Mouse (Mus musculus): ENCODE measurements around the gene Ankrd44. TPM values are rescaled to one million over a fixed set of nuclear protein-coding genes. Genes with fewer than 3 reads are reported as not detected.

The Ankrd44 gene
- polyA plus RNA-seq, 1 experiment = 4.6 TPM

GRCm38 (mm10) chr1:54771471-54771870 is 154.7 kb downstream of the Ankrd44 start:
- Histone ChIP-seq H3K36me3 (ENCODE audit: control insufficient read depth, insufficient read depth) (no peaks in the 10 kb centered on the region), H3ac (ENCODE audit: control insufficient read depth, insufficient read length) (no peak overlapping the region), H3K4me2 (ENCODE audit: low read depth) (no peak overlapping the region), H3K27me3 (ENCODE audit: control insufficient read depth, insufficient read depth, insufficient read length) (no peaks in the 10 kb centered on the region), H3K4me3 (no peak overlapping the region), H3K79me2 (ENCODE audit: control insufficient read depth, insufficient read depth) (no peaks in the 10 kb centered on the region)
- no peak for TF ChIP-seq CEBPB (IDR thresholded peaks at IDR 0.05; ENCODE audit: insufficient read depth, poor library complexity, severe bottlenecking)
- no peak for TF ChIP-seq POLR2A (IDR thresholded peaks at IDR 0.05; ENCODE audit: insufficient read length, low read depth)
- no peak for TF ChIP-seq POLR2AphosphoS2 (IDR thresholded peaks at IDR 0.05; ENCODE audit: insufficient read length, low read depth)
- no peak for TF ChIP-seq E2F4 (IDR thresholded peaks at IDR 0.05; ENCODE audit: insufficient read depth)
- TF ChIP-seq REST (IDR thresholded peaks at IDR 0.05; ENCODE audit: insufficient read depth, insufficient read length) = no peak
- no peak for TF ChIP-seq MYOD1 (IDR thresholded peaks at IDR 0.05; ENCODE audit: control insufficient read depth in 1 of 3, insufficient read length in 2 of 3, low read depth in 2 of 3)
- no peak for TF ChIP-seq USF1 (IDR thresholded peaks at IDR 0.05; ENCODE audit: low read depth)
- TF ChIP-seq SRF (IDR thresholded peaks at IDR 0.05; ENCODE audit: control insufficient read depth, insufficient read length, low read depth) = no peak
- no peak for TF ChIP-seq TCF3 (IDR thresholded peaks at IDR 0.05; ENCODE audit: insufficient read length, low read depth)
- no peak for TF ChIP-seq TCF12 (IDR thresholded peaks at IDR 0.05; ENCODE audit: insufficient read depth, poor library complexity, severe bottlenecking)
- TF ChIP-seq MAX (IDR thresholded peaks at IDR 0.05; ENCODE audit: low read depth) = no peak
- no peak for TF ChIP-seq MYOG (IDR thresholded peaks at IDR 0.05; ENCODE audit: control insufficient read depth in 1 of 3, insufficient read depth in 1 of 3, insufficient read length in 2 of 3, low read depth in 2 of 3)

- H3K4me2 ChIP-seq (ENCODE audit: low read depth) = no peak overlapping the region
- no peak for TF ChIP-seq TCF12 (IDR thresholded peaks at IDR 0.05; ENCODE audit: insufficient read depth, poor library complexity, severe bottlenecking)
- TF ChIP-seq REST (IDR thresholded peaks at IDR 0.05; ENCODE audit: insufficient read depth, insufficient read length) = no peak
- TF ChIP-seq TCF3 (IDR thresholded peaks at IDR 0.05; ENCODE audit: insufficient read length, low read depth) = no peak
- H3K27me3 ChIP-seq (ENCODE audit: control insufficient read depth, insufficient read depth, insufficient read length) = no peaks in the 10 kb centered on the region
- no peaks in the 10 kb centered on the region for H3K79me2 ChIP-seq (ENCODE audit: control insufficient read depth, insufficient read depth)
- no peak overlapping the region for H3ac ChIP-seq (ENCODE audit: control insufficient read depth, insufficient read length)
- peaks cover 3% of the 10 kb centered on the region for H3K36me3 ChIP-seq (ENCODE audit: control insufficient read depth, insufficient read depth)
- H3K4me3 ChIP-seq = no peak overlapping the region
Observed at GRCm38 (mm10) chr1:54767221-54767620, 159.0 kb downstream of the Ankrd44 start.

- Histone ChIP-seq H3K27me3 (ENCODE audit: control insufficient read depth, insufficient read depth, insufficient read length) (no peaks in the 10 kb centered on the region), H3K79me2 (ENCODE audit: control insufficient read depth, insufficient read depth) (no peaks in the 10 kb centered on the region), H3ac (ENCODE audit: control insufficient read depth, insufficient read length) (no peak overlapping the region), H3K4me2 (ENCODE audit: low read depth) (no peak overlapping the region), H3K36me3 (ENCODE audit: control insufficient read depth, insufficient read depth) (peaks cover 3% of the 10 kb centered on the region), H3K4me3 (no peak overlapping the region)
- TF ChIP-seq TCF3 (IDR thresholded peaks at IDR 0.05; ENCODE audit: insufficient read length, low read depth) = no peak
- no peak for TF ChIP-seq TCF12 (IDR thresholded peaks at IDR 0.05; ENCODE audit: insufficient read depth, poor library complexity, severe bottlenecking)
- no peak for TF ChIP-seq CEBPB (IDR thresholded peaks at IDR 0.05; ENCODE audit: insufficient read depth, poor library complexity, severe bottlenecking)
Observed at GRCm38 (mm10) chr1:54765632-54766238, 160.5 kb downstream of the Ankrd44 start.

- peaks cover 3% of the 10 kb centered on the region for H3K36me3 ChIP-seq (ENCODE audit: control insufficient read depth, insufficient read depth)
- no peak overlapping the region for H3ac ChIP-seq (ENCODE audit: control insufficient read depth, insufficient read length)
- no peaks in the 10 kb centered on the region for H3K79me2 ChIP-seq (ENCODE audit: control insufficient read depth, insufficient read depth)
- TF ChIP-seq SRF (IDR thresholded peaks at IDR 0.05; ENCODE audit: control insufficient read depth, insufficient read length, low read depth) (no peak), POLR2A (IDR thresholded peaks at IDR 0.05; ENCODE audit: insufficient read length, low read depth) (no peak), MYOD1 (IDR thresholded peaks at IDR 0.05; ENCODE audit: control insufficient read depth in 1 of 3, insufficient read length in 2 of 3, low read depth in 2 of 3) (no peak), E2F4 (IDR thresholded peaks at IDR 0.05; ENCODE audit: insufficient read depth) (no peak), MYOG (IDR thresholded peaks at IDR 0.05; ENCODE audit: control insufficient read depth in 1 of 3, insufficient read depth in 1 of 3, insufficient read length in 2 of 3, low read depth in 2 of 3) (no peak), USF1 (IDR thresholded peaks at IDR 0.05; ENCODE audit: low read depth) (no peak), TCF12 (IDR thresholded peaks at IDR 0.05; ENCODE audit: insufficient read depth, poor library complexity, severe bottlenecking) (no peak), MAX (IDR thresholded peaks at IDR 0.05; ENCODE audit: low read depth) (no peak), TCF3 (IDR thresholded peaks at IDR 0.05; ENCODE audit: insufficient read length, low read depth) (no peak), CEBPB (IDR thresholded peaks at IDR 0.05; ENCODE audit: insufficient read depth, poor library complexity, severe bottlenecking) (no peak), POLR2AphosphoS2 (IDR thresholded peaks at IDR 0.05; ENCODE audit: insufficient read length, low read depth) (no peak), REST (IDR thresholded peaks at IDR 0.05; ENCODE audit: insufficient read depth, insufficient read length) (no peak)
- no peak overlapping the region for H3K4me2 ChIP-seq (ENCODE audit: low read depth)
- H3K4me3 ChIP-seq = no peak overlapping the region
- H3K27me3 ChIP-seq (ENCODE audit: control insufficient read depth, insufficient read depth, insufficient read length) = no peaks in the 10 kb centered on the region
Observed at GRCm38 (mm10) chr1:54762216-54762807, 163.9 kb downstream of the Ankrd44 start.

- Histone ChIP-seq H3ac (ENCODE audit: control insufficient read depth, insufficient read length) (no peak overlapping the region), H3K4me3 (no peak overlapping the region), H3K79me2 (ENCODE audit: control insufficient read depth, insufficient read depth) (no peaks in the 10 kb centered on the region), H3K27me3 (ENCODE audit: control insufficient read depth, insufficient read depth, insufficient read length) (no peaks in the 10 kb centered on the region), H3K36me3 (ENCODE audit: control insufficient read depth, insufficient read depth) (peaks cover 3% of the 10 kb centered on the region), H3K4me2 (ENCODE audit: low read depth) (no peak overlapping the region)
- TF ChIP-seq POLR2AphosphoS2 (IDR thresholded peaks at IDR 0.05; ENCODE audit: insufficient read length, low read depth) (no peak), REST (IDR thresholded peaks at IDR 0.05; ENCODE audit: insufficient read depth, insufficient read length) (no peak), MYOG (IDR thresholded peaks at IDR 0.05; ENCODE audit: control insufficient read depth in 1 of 3, insufficient read depth in 1 of 3, insufficient read length in 2 of 3, low read depth in 2 of 3) (no peak), TCF3 (IDR thresholded peaks at IDR 0.05; ENCODE audit: insufficient read length, low read depth) (no peak), MYOD1 (IDR thresholded peaks at IDR 0.05; ENCODE audit: control insufficient read depth in 1 of 3, insufficient read length in 2 of 3, low read depth in 2 of 3) (no peak), CEBPB (IDR thresholded peaks at IDR 0.05; ENCODE audit: insufficient read depth, poor library complexity, severe bottlenecking) (no peak), E2F4 (IDR thresholded peaks at IDR 0.05; ENCODE audit: insufficient read depth) (no peak), SRF (IDR thresholded peaks at IDR 0.05; ENCODE audit: control insufficient read depth, insufficient read length, low read depth) (no peak), USF1 (IDR thresholded peaks at IDR 0.05; ENCODE audit: low read depth) (no peak), TCF12 (IDR thresholded peaks at IDR 0.05; ENCODE audit: insufficient read depth, poor library complexity, severe bottlenecking) (no peak), MAX (IDR thresholded peaks at IDR 0.05; ENCODE audit: low read depth) (no peak), POLR2A (IDR thresholded peaks at IDR 0.05; ENCODE audit: insufficient read length, low read depth) (no peak)
Observed at GRCm38 (mm10) chr1:54759841-54760240, 166.3 kb downstream of the Ankrd44 start.

All from myocyte (in vitro differentiated cells).